Mouse (Mus musculus): ENCODE data around the gene Lamb2. TPM values are rescaled to one million over a fixed set of nuclear protein-coding genes. Genes with fewer than 3 reads are reported as not detected.
A peak's percentile ranks its signal among the peaks of the same experiment; 100 is the strongest.

Gene Lamb2
- polyA plus RNA-seq, 1 experiment from 2014 or later, result 0.92 TPM

GRCm38 (mm10) chr9:108492043-108492750 is 12.7 kb downstream of the Lamb2 start:
- Histone ChIP-seq H3K27ac (peak overlapping the region; percentile 75), H3K4me3 (ENCODE audit: inconsistent target) (peak overlapping the region; percentile 95), H3K36me3 (ENCODE audit: inconsistent target) (peaks cover 42% of the 10 kb centered on the region), H3K79me2 (ENCODE audit: inconsistent target) (peaks cover 32% of the 10 kb centered on the region)
- 41% methylated on average over 16 of the region's 16 CpGs for WGBS (ENCODE audit: missing documents)

GRCm38 (mm10) chr9:108493246-108493645 is 13.7 kb downstream of the Lamb2 start:
- Histone ChIP-seq H3K36me3 (ENCODE audit: inconsistent target) (peaks cover 53% of the 10 kb centered on the region), H3K79me2 (ENCODE audit: inconsistent target) (peaks cover 32% of the 10 kb centered on the region), H3K4me3 (ENCODE audit: inconsistent target) (no peak overlapping the region), H3K27ac (no peak overlapping the region)
- WGBS (ENCODE audit: missing documents), result 98% methylated on average over 8 of the region's 8 CpGs

DNA sequence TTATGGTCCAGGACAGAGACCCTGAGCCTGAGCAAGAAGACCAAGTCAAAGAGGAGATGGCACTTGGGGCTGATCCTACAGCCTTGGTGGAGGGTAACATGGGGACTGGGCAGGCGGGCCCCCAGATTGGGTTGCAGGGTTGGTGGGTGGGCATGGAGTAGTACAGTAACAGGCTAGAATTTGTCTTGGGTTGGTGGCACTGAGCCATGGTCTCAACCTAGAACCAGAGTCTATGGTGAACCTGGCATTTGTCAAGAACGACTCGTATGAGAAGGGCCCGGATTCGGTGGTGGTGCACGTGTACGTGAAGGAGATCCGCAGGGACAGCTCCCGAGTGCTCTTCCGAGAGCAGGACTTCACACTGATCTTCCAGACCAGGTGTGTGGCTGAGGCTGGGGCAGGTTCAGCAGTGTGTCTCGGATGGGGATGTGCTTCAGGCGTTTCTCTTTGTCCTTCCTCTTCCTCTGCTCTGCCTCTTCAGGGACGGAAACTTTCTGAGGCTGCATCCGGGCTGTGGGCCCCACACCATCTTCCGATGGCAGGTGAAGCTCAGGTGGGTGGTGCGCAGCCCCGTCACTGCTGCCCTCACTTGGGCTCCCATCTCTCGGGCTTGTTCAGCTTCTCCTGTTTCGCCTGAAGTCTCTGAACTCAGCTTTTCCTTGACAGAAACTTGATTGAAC is 14.8 kb downstream of the Lamb2 start:
- Histone ChIP-seq H3K27ac (no peak overlapping the region), H3K4me3 (ENCODE audit: inconsistent target) (no peak overlapping the region), H3K79me2 (ENCODE audit: inconsistent target) (peaks cover 32% of the 10 kb centered on the region), H3K36me3 (ENCODE audit: inconsistent target) (peaks cover 63% of the 10 kb centered on the region)
- WGBS (ENCODE audit: missing documents), result 98% methylated on average over 18 of the region's 19 CpGs

GRCm38 (mm10) chr9:108494905-108495304 is 15.4 kb downstream of the Lamb2 start:
- H3K4me3 ChIP-seq (ENCODE audit: inconsistent target), result no peak overlapping the region
- 83% methylated on average over 10 of the region's 10 CpGs for WGBS (ENCODE audit: missing documents)

DNA sequence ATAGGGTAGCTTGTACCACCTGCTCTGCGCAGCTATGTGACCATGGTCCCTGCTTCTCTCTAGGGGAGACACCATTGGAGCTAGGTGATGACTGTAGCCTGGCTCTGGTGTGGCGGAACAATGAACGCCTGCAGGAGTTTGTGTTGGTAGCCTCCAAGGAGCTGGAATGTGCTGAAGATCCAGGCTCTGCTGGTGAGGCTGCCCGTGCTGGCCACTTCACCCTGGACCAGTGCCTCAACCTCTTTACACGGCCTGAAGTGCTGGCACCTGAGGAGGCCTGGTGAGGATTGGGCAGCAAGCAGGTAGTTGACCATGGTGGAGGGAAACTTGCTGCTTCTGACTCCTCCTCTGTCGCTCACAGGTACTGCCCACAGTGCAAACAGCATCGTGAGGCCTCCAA is 19.7 kb downstream of the Lamb2 start:
- 92% methylated on average over 7 of the region's 7 CpGs for WGBS (ENCODE audit: missing documents)
- Histone ChIP-seq H3K4me3 (ENCODE audit: inconsistent target) (no peak overlapping the region), H3K36me3 (ENCODE audit: inconsistent target) (peaks cover 84% of the 10 kb centered on the region)

More at GRCm38 (mm10) chr9:108494905-108495304, 15.4 kb downstream of the Lamb2 start:
- H3K27ac ChIP-seq, result no peak overlapping the region
- peaks cover 32% of the 10 kb centered on the region for H3K79me2 ChIP-seq (ENCODE audit: inconsistent target)
- peaks cover 69% of the 10 kb centered on the region for H3K36me3 ChIP-seq (ENCODE audit: inconsistent target)

GRCm38 (mm10) chr9:108499943-108500342 is 20.4 kb downstream of the Lamb2 start:
- WGBS (ENCODE audit: missing documents), result 98% methylated on average over 15 of the region's 15 CpGs
- H3K36me3 ChIP-seq (ENCODE audit: inconsistent target), result peaks cover 77% of the 10 kb centered on the region
- H3K4me3 ChIP-seq (ENCODE audit: inconsistent target), result no peak overlapping the region
- H3K79me2 ChIP-seq (ENCODE audit: inconsistent target), result no peaks in the 10 kb centered on the region; the same call in 1 of the 2 replicates
- H3K27ac ChIP-seq, result no peak overlapping the region

More for the DNA sequence above, 19.7 kb downstream of the Lamb2 start:
- Histone ChIP-seq H3K27ac (no peak overlapping the region), H3K79me2 (ENCODE audit: inconsistent target) (no peaks in the 10 kb centered on the region; the same call in 1 of the 2 replicates)

GRCm38 (mm10) chr9:108506901-108507300 is 27.4 kb downstream of the Lamb2 start:
- 94% methylated on average over 7 of the region's 7 CpGs for WGBS (ENCODE audit: missing documents)
- H3K4me3 ChIP-seq (ENCODE audit: inconsistent target), result peak overlapping the region; percentile 79; the same call in 1 of the 2 replicates

GRCm38 (mm10) chr9:108507619-108508434 is 28.3 kb downstream of the Lamb2 start, which contains the start of gene Qars:
TSS of gene Qars (plus strand) at chr9:108507706.
- peaks cover 39% of the 10 kb centered on the region for H3K36me3 ChIP-seq (ENCODE audit: inconsistent target)
- peak within 1 kb of the TSS; percentile 79 for H3K4me3 ChIP-seq (ENCODE audit: inconsistent target)
- H3K27ac ChIP-seq, result peak within 1 kb of the TSS; percentile 75
- WGBS (ENCODE audit: missing documents), result 2% methylated on average over 37 of the region's 37 CpGs
- H3K79me2 ChIP-seq (ENCODE audit: inconsistent target), result peaks cover 20% of the 10 kb centered on the region

More at GRCm38 (mm10) chr9:108506901-108507300, 27.4 kb downstream of the Lamb2 start:
- Histone ChIP-seq H3K36me3 (ENCODE audit: inconsistent target) (peaks cover 36% of the 10 kb centered on the region), H3K27ac (no peak overlapping the region), H3K79me2 (ENCODE audit: inconsistent target) (peaks cover 20% of the 10 kb centered on the region)

- Histone ChIP-seq H3K79me2 (ENCODE audit: inconsistent target) (peaks cover 20% of the 10 kb centered on the region), H3K4me3 (ENCODE audit: inconsistent target) (peak overlapping the region; percentile 79), H3K36me3 (ENCODE audit: inconsistent target) (peaks cover 42% of the 10 kb centered on the region), H3K27ac (no peak overlapping the region)
- 74% methylated on average over 7 of the region's 7 CpGs for WGBS (ENCODE audit: missing documents)
These were observed 29.2 kb downstream of the Lamb2 start for GRCm38 (mm10) chr9:108508776-108509175.

GRCm38 (mm10) chr9:108516380-108517251 is 37.1 kb downstream of the Lamb2 start, which contains the start of gene Qrich1:
TSS of gene Qrich1 (plus strand) at chr9:108516806.
- peak within 1 kb of the TSS; percentile 92 for H3K4me3 ChIP-seq (ENCODE audit: inconsistent target)
- H3K27ac ChIP-seq, result peak within 1 kb of the TSS; percentile 86
- WGBS (ENCODE audit: missing documents), result 3% methylated on average over 41 of the region's 55 CpGs
- peaks cover 41% of the 10 kb centered on the region for H3K36me3 ChIP-seq (ENCODE audit: inconsistent target)
- H3K79me2 ChIP-seq (ENCODE audit: inconsistent target), result peaks cover 40% of the 10 kb centered on the region

- WGBS (ENCODE audit: missing documents), result 2% methylated on average over 59 of the region's 95 CpGs
- H3K36me3 ChIP-seq (ENCODE audit: inconsistent target), result peaks cover 33% of the 10 kb centered on the region
These were observed 37.9 kb downstream of the Lamb2 start for GRCm38 (mm10) chr9:108517253-108517930.

GRCm38 (mm10) chr9:108517931-108518332 is 38.4 kb downstream of the Lamb2 start:
- peaks cover 28% of the 10 kb centered on the region for H3K36me3 ChIP-seq (ENCODE audit: inconsistent target)
- peaks cover 53% of the 10 kb centered on the region for H3K79me2 ChIP-seq (ENCODE audit: inconsistent target)
- under 1% methylated on average over 12 of the region's 13 CpGs for WGBS (ENCODE audit: missing documents)
- peak overlapping the region; percentile 92 for H3K4me3 ChIP-seq (ENCODE audit: inconsistent target)
- H3K27ac ChIP-seq, result peak overlapping the region; percentile 86

More at GRCm38 (mm10) chr9:108517253-108517930, 37.9 kb downstream of the Lamb2 start:
- Histone ChIP-seq H3K27ac (peak overlapping the region; percentile 86), H3K4me3 (ENCODE audit: inconsistent target) (peak overlapping the region; percentile 92), H3K79me2 (ENCODE audit: inconsistent target) (peaks cover 47% of the 10 kb centered on the region)

GRCm38 (mm10) chr9:108521604-108522003 is 42.1 kb downstream of the Lamb2 start:
- peaks cover 6% of the 10 kb centered on the region; the same call in 1 of the 2 replicates for H3K36me3 ChIP-seq (ENCODE audit: inconsistent target)
- no peak overlapping the region for H3K27ac ChIP-seq
- H3K79me2 ChIP-seq (ENCODE audit: inconsistent target), result peaks cover 90% of the 10 kb centered on the region
- H3K4me3 ChIP-seq (ENCODE audit: inconsistent target), result no peak overlapping the region
- 87% methylated on average over 2 of the region's 2 CpGs for WGBS (ENCODE audit: missing documents)

Data from macrophage (primary cell).